Mouse (Mus musculus) midbrain, embryonic 11.5 days (tissue): ENCODE results near the gene Gm38392. TPM values are rescaled to one million over a fixed set of nuclear protein-coding genes. Genes with fewer than 3 reads are reported as not detected.

ENCODE experiments used
- ATAC-seq: fragments of 200-750 bp; cut with Nextera tagmentation; 2 replicates; pipeline ENCODE4 v1.8.0; 2017; ENCODE audit warnings: moderate TSS enrichment, moderate library complexity; ENCODE audit not compliant: low FRiP score
- DNase-seq: peaks from one replicate; pipeline ENCODE4 v3.0.0; 2015; ENCODE audit warnings: low spot score; ENCODE audit errors: missing footprints
- H3K27ac ChIP-seq: fragments of 300-500 bp; sonication (generic); 2 replicates; pipeline ENCODE4 v1.5.1; 2014; ENCODE audit warnings: low read depth, low read length
- H3K27me3 ChIP-seq: fragments of 300-500 bp; sonication (generic); 2 replicates; pipeline ENCODE4 v1.6.1; 2014; ENCODE audit warnings: mild to moderate bottlenecking, low read length, moderate library complexity, mixed read lengths; ENCODE audit not compliant: control insufficient read depth, insufficient read depth
- H3K36me3 ChIP-seq: fragments of 300-500 bp; sonication (generic); 2 replicates; pipeline ENCODE4 v1.6.1; 2014; ENCODE audit warnings: mild to moderate bottlenecking, low read length, moderate library complexity, mixed read lengths; ENCODE audit not compliant: control insufficient read depth, insufficient read depth
- H3K4me1 ChIP-seq: fragments of 300-500 bp; sonication (generic); 2 replicates; pipeline ENCODE4 v1.6.1; 2014; ENCODE audit warnings: low read length; ENCODE audit not compliant: control insufficient read depth, insufficient read depth
- H3K4me2 ChIP-seq: fragments of 300-500 bp; sonication (generic); 2 replicates; pipeline ENCODE4 v1.6.1; 2014; ENCODE audit warnings: mild to moderate bottlenecking, moderate library complexity
- H3K4me3 ChIP-seq: fragments of 300-500 bp; sonication (generic); 2 replicates; pipeline ENCODE4 v1.5.1; 2014; ENCODE audit warnings: low read depth, low read length
- H3K9ac ChIP-seq: fragments of 300-500 bp; sonication (generic); 2 replicates; pipeline ENCODE4 v1.6.1; 2014; ENCODE audit warnings: low read length
- H3K9me3 ChIP-seq: fragments of 300-500 bp; sonication (generic); 2 replicates; pipeline ENCODE4 v1.6.1; 2016; ENCODE audit warnings: low read length; ENCODE audit not compliant: control insufficient read depth
- WGBS: fragments of 180-500 bp; shearing (Covaris S2); extraction: QIAGEN DNeasy Blood & Tissue Kit; methylation state at CpG from one replicate; pipeline ENCODE4 v1.1.7; 2014; 5-methylcytosine and 5-hydroxymethylcytosine counted together
- polyA plus RNA-seq: library from polyadenylated mRNA; unstranded; fragments of >200 nt; fragmentation: Nextera tagmentation; extraction: Ambion mirVana; gene quantifications from 2 replicates; pipeline ENCODE4 v1.2.1, GENCODE M21; 2014

The Gm38392 gene
- polyA plus RNA-seq, 1 experiment from 2014 or later: 0.11 TPM

DNA sequence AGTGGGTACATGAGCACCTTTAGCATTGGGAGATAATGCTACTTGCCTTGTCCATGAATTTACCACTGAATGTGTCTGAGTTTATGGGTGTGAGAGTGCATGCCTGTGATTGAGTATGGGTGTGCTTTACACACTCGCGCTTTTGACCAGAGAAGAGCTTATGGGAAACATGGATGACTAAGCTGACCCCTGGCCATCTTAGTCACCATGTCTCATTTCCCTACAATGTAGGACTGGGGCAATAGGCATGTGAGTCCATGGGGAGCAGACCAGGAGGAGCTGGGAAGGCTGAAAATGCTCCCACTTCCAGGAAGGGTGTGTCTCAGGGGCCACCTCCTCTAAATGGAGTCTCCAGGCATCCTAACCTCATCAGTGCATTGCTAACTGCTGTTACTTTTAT is 76.9 kb downstream of the Gm38392 start:
- H3K9me3 ChIP-seq: no peaks in the 10 kb centered on the region
- peak overlapping the region; percentile 44 for H3K4me3 ChIP-seq
- H3K9ac ChIP-seq: peak overlapping the region; percentile 45; the same call in 1 of the 2 replicates
- no peak overlapping the region for H3K27ac ChIP-seq
- peak overlapping the region; percentile 44 for H3K4me2 ChIP-seq
- DNase-seq: peak; percentile 86
- peaks cover 33% of the 10 kb centered on the region for H3K4me1 ChIP-seq
- H3K36me3 ChIP-seq: no peaks in the 10 kb centered on the region
- WGBS: 18% methylated on average over 2 of the region's 2 CpGs
- ATAC-seq: no peak
- H3K27me3 ChIP-seq: peaks cover 98% of the 10 kb centered on the region

DNA sequence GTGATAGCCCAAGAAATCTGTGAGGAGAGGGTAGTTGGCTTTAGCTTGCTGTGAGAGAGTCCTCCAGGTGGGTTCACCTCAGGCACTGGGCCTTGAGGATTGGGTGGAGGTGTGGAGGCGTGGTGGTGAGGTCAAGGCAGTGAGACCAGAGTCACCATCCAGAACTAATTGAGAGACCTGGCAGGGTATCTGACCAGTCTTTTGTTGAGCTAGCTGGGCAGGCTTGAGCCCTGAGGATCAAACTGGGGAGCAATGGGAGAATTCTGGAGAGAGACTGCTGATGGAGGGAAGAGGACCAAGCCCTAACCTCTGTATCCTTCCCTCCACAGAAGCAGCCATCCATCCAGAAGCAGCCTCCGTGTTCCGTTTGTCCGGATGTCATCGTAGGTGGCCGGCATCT is 77.7 kb downstream of the Gm38392 start:
- Histone ChIP-seq H3K9ac (peak overlapping the region; percentile 45), H3K4me1 (peaks cover 32% of the 10 kb centered on the region), H3K27ac (no peak overlapping the region; the same call in 1 of the 2 replicates), H3K4me3 (peak overlapping the region; percentile 44), H3K9me3 (no peaks in the 10 kb centered on the region), H3K4me2 (peak overlapping the region; percentile 44), H3K27me3 (peaks cover 98% of the 10 kb centered on the region), H3K36me3 (no peaks in the 10 kb centered on the region)
- WGBS: 0% methylated on average over 6 of the region's 6 CpGs
- ATAC-seq: no peak
- DNase-seq: peak; percentile 87

- no peaks in the 10 kb centered on the region for H3K9me3 ChIP-seq
- peak overlapping the region; percentile 44 for H3K4me2 ChIP-seq
- peak overlapping the region; percentile 44 for H3K4me3 ChIP-seq
- no peaks in the 10 kb centered on the region for H3K36me3 ChIP-seq
- H3K9ac ChIP-seq: peak overlapping the region; percentile 72
- 2% methylated on average over 3 of the region's 3 CpGs for WGBS
- no peak overlapping the region for H3K27ac ChIP-seq
- no peak for ATAC-seq
- peaks cover 34% of the 10 kb centered on the region for H3K4me1 ChIP-seq
- DNase-seq: peak; percentile 93
- peaks cover 98% of the 10 kb centered on the region for H3K27me3 ChIP-seq
Observed at GRCm38 (mm10) chr3:88208226-88208720, 78.7 kb downstream of the Gm38392 start.

- Histone ChIP-seq H3K4me3 (peak overlapping the region; percentile 44), H3K4me1 (peaks cover 34% of the 10 kb centered on the region), H3K9ac (peak overlapping the region; percentile 72), H3K36me3 (no peaks in the 10 kb centered on the region), H3K9me3 (no peaks in the 10 kb centered on the region), H3K4me2 (peak overlapping the region; percentile 44), H3K27me3 (peaks cover 99% of the 10 kb centered on the region), H3K27ac (peak overlapping the region; percentile 89)
- ATAC-seq (peak; percentile 20; the same call in 1 of the 2 replicates), DNase-seq (peak; percentile 89)
- WGBS: under 1% methylated on average over 14 of the region's 15 CpGs
Observed at GRCm38 (mm10) chr3:88207451-88208100, 79.4 kb downstream of the Gm38392 start.

GRCm38 (mm10) chr3:88206901-88207371 is 80.1 kb downstream of the Gm38392 start:
- peaks cover 99% of the 10 kb centered on the region for H3K27me3 ChIP-seq
- peak overlapping the region; percentile 44 for H3K4me3 ChIP-seq
- no peaks in the 10 kb centered on the region for H3K36me3 ChIP-seq
- peak overlapping the region; percentile 44 for H3K4me2 ChIP-seq
- H3K27ac ChIP-seq: peak overlapping the region; percentile 89
- no peaks in the 10 kb centered on the region for H3K9me3 ChIP-seq
- H3K9ac ChIP-seq: peak overlapping the region; percentile 72
- WGBS: 2% methylated on average over 14 of the region's 14 CpGs
- peak; percentile 93 for DNase-seq
- H3K4me1 ChIP-seq: peaks cover 34% of the 10 kb centered on the region
- peak; percentile 12; the same call in 1 of the 2 replicates for ATAC-seq

DNA sequence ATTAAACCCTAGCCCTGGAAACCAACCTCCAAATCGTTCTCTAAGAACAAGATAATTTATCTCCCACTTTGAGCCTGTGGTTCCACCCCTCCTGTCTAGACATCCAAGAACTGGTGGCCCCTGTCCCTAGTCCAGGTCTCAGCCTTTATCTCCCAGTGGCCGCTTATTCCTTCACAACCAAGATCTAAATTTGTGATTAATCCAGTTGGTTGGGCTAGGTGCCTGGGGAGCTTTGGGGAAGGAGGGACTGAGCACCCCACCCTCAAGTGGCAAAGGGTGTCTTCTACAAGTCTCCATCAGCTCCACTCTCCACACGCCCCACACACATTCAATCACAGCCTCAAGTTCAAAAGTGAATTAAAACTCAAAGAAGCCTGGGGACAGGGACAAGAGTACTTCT is 80.5 kb downstream of the Gm38392 start:
- H3K9ac ChIP-seq: peak overlapping the region; percentile 72; the same call in 1 of the 2 replicates
- DNase-seq: no peak
- peak; percentile 36; the same call in 1 of the 2 replicates for ATAC-seq

GRCm38 (mm10) chr3:88205563-88206491 is 81.2 kb downstream of the Gm38392 start:
- peak overlapping the region; percentile 72; the same call in 1 of the 2 replicates for H3K9ac ChIP-seq
- H3K36me3 ChIP-seq: no peaks in the 10 kb centered on the region
- DNase-seq: peak; percentile 94
- H3K4me2 ChIP-seq: peak overlapping the region; percentile 44
- no peak overlapping the region; the same call in 1 of the 2 replicates for H3K4me3 ChIP-seq
- H3K9me3 ChIP-seq: no peaks in the 10 kb centered on the region
- under 1% methylated on average over 8 of the region's 8 CpGs for WGBS
- H3K4me1 ChIP-seq: peaks cover 40% of the 10 kb centered on the region
- peaks cover 99% of the 10 kb centered on the region for H3K27me3 ChIP-seq
- peak overlapping the region; percentile 89 for H3K27ac ChIP-seq
- peak; percentile 80 for ATAC-seq

More for the DNA sequence above, 80.5 kb downstream of the Gm38392 start:
- peak overlapping the region; percentile 44 for H3K4me2 ChIP-seq
- no peaks in the 10 kb centered on the region for H3K36me3 ChIP-seq
- H3K9me3 ChIP-seq: no peaks in the 10 kb centered on the region
- H3K27me3 ChIP-seq: peaks cover 99% of the 10 kb centered on the region
- peak overlapping the region; percentile 44; the same call in 1 of the 2 replicates for H3K4me3 ChIP-seq
- peak overlapping the region; percentile 89 for H3K27ac ChIP-seq
- 1% methylated on average over 3 of the region's 3 CpGs for WGBS
- H3K4me1 ChIP-seq: peaks cover 36% of the 10 kb centered on the region

GRCm38 (mm10) chr3:88205176-88205562 is 81.8 kb downstream of the Gm38392 start:
- peak overlapping the region; percentile 21; the same call in 1 of the 2 replicates for H3K4me2 ChIP-seq
- H3K4me3 ChIP-seq: no peak overlapping the region
- no peaks in the 10 kb centered on the region for H3K9me3 ChIP-seq
- no peaks in the 10 kb centered on the region for H3K36me3 ChIP-seq
- peak overlapping the region; percentile 45; the same call in 1 of the 2 replicates for H3K9ac ChIP-seq
- H3K27ac ChIP-seq: peak overlapping the region; percentile 89
- peaks cover 99% of the 10 kb centered on the region for H3K27me3 ChIP-seq
- DNase-seq (peak; percentile 88), ATAC-seq (0 out of 2 replicates have a peak, but pooled peaks have one; percentile 17)
- H3K4me1 ChIP-seq: peaks cover 43% of the 10 kb centered on the region
- WGBS: 2% methylated on average over 4 of the region's 4 CpGs
